Mouse (Mus musculus) left cerebral cortex, postnatal 36 days (tissue): Measurements from ENCODE around the gene Rasgef1b. TPM values are rescaled to one million over a fixed set of nuclear protein-coding genes. Genes with fewer than 3 reads are reported as not detected.
"Not testable (repeated sequence)": the region's sequence is repeated elsewhere in the genome, so short reads cannot be mapped to it uniquely, and the experiment has no call there.

Experiments used
- DNase-seq, 2 experiments: peaks; one replicate each; pipeline ENCODE4 v3.0.0; 2021 to 2022; ENCODE audit warnings: low spot score in 2 of 2, mixed read lengths in 1 of 2
- intact Hi-C: fragments of 180-260 bp; cut with DNase I; formaldehyde crosslinking; loops from one replicate; pipeline ENCODE4 v1.15.1; 2025
- total RNA-seq, 2 experiments: library from RNA; stranded (reverse); gene quantifications; 2 replicates each; pipeline ENCODE4 v1.2.3; 2021

Rasgef1b gene
- total RNA-seq, 2 experiments from 2014 or later = 85.1 to 90.1 TPM

DNA sequence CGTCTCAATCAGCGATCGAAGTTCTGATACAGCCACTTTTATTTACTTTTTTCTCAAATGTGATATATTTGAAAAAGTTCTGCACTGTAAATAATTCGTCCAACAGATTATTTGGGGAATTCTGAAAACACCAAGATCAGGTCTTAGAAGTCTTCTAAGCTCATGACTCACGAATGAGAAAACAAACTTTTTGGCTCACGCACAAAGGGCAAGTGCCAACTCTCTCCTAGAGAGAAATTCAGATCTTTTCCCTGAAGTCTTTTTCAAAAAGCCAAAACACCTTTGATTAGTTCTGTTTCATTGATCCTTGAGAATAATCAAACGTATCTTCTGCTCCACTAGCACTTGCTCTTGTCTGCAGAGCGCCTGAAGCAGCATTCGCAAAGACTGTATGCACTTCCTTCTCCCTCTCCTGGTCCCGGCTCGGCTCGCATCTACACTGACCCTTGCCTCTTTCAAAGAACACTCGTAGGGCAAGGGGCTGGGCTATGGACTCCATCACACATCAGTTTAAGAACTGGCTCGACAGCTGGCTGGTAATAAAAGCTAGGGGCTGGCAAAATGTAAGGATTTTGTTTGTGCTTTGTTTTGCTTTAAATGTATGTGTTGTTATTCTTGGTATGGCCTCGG is 504.9 kb downstream of the Rasgef1b start:
- intact Hi-C loops = no loop called here
- no peak for DNase-seq

DNA sequence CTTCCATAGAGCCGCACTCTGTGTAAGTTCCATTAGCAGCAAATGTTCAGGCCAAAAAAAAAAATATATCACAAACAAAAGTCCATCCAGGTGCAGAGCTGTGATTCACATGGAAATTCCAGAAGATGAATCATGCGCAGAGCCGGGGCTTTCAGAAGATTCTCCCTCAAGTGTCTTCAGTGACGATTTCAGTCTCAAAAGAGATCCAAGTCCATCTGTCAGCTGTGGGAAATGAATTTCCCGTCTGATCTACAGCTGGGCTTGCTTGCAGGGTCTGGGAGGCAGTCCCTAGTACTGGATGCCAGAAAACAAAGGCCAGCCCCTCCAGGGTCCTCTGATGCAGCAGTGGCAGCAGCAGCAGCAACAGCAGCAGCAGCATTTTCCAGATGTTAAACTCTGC is 510.5 kb downstream of the Rasgef1b start:
- no peak for DNase-seq

DNA sequence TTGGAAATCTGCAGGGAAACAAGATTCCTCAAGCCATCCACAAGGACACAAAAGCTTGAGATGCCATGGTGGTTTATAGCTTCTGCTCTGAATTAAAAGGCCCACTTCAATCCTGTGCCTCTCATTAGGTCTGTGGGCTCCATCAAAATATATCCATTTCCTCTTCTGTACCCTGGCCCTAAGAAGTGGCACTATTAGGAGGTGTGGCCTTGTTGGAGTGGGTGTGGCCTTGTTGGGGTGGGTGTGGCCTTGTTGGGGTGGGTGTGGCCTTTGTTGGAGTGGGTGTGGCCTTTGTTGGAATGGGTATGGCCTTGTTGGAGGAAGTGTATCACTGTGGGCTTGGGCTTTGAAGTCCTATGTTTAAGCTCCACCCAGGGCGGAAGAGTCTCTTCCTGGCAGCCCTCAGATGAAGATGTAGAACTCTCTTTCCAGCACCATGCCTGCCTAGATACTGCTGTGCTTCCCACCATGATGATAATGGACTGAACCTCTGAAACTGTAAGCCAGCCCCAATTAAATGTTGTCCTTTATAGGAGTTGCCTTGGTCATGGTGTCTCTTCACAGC is 512.2 kb downstream of the Rasgef1b start:
- intact Hi-C loops, DNase-seq: not testable (repeated sequence)

More for the DNA sequence above, 510.5 kb downstream of the Rasgef1b start:
- intact Hi-C loops = no loop called here

DNA sequence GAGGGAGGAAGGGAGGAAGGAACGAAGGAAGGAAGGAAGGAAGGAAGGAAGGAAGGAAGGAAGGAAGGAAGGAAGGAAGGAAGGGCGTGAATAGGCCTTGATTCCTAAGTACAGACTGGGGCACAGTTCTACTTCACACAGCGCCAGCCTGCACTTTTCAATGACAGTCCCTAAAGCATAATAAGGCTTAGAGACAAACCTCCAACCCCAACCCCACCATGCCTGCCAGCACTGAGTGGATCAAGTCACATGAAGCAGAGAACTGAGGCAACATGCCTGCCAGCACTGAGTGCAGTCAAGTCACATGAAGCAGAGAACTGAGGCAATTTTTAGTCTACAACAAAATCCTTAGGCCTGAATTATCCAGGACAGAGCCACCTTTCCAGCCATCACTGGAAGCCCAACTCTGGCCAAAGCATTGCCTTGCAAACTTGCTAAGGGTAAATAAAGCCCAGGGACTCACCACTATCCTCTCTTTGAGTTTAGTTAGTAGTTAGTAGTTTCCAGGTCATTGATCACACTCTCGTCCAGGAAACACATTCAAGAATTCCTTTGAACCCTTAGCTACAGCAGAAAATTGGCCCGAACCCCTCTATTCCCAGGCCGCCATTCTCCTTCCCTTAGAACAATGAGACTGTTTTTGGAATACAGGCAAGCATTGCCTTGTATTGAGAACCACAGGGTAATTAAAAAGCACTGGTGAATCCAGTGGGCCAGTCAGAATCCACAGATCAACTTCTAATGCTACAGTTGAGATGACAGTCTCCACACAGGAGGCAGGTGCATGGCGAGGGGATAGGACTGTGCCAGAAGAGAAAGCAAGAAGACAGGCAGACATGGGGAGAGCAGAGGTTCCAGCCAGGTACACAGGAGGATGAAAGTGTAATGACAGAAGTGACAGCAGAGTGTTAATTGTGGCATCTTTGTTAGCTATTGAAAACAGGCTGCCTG is 513.4 kb downstream of the Rasgef1b start:
- intact Hi-C loops = no loop called here
- DNase-seq = no peak

DNA sequence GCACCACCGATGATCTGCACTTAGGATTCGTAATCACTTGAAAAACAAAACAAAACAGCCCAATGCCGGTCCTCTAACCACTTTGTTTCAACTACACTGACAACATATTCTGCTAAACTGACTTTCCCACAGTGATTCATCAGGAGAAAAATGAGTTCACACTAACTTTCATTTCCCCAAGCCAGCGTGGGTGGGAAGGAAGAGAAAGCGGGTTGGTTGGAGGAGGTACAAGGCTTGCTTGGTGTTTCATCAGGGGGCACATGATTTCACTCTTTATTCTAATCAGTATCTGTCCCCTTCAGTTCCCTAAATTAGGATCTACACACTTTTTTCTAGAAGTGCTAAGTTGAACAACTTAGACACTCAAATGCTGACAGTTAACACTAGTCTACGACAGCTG is 514.5 kb downstream of the Rasgef1b start:
- peak in 1 of 2 experiments; percentile 51 for DNase-seq
- intact Hi-C loops = no loop called here

DNA sequence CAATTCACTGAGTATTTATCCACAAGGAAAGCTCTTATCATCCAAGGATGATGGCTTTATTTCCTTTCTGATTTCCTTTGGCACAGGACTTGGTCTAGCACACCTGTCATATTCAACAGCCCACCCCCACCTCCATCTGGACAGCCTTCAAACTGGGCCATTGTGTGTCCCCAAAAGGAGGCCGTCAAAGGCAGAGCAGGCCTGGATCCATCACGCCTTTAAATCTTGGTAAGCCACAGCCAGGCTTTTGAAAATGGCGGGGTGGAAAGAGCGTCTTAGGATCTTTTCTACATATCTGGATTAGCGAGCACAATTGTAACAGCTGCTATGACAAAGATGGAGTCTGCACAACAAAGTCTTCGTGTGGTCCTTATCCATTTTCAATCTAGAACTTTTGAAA is 515.7 kb downstream of the Rasgef1b start:
- intact Hi-C loops = no loop called here
- DNase-seq = no peak

DNA sequence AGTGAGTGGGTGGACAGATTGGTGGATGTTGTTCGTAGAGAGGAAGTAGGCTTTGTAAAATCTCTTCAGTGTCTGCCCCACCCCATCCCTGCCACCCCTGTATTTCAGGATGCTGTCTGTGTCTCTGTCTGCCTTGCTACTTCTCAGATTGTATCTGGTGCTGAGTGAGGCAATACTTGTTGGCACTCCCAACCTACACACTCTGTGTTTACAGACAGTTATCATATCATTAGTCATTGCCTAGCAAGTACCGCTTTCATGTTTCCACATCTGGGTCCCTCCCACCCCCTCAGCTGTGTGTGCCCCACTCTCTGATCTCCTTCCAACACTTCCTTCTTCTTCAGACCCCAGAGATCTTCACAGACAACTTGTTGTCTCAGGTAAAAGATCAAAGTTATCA is 525.4 kb downstream of the Rasgef1b start:
- intact Hi-C loops = loop anchor here (2.0 to 10.0 kb wide), 3 partner anchors 521 to 834 kb away; partner anchors contain the start of genes Enoph1, Hnrnpdl and Rasgef1b
- DNase-seq = no peak

DNA sequence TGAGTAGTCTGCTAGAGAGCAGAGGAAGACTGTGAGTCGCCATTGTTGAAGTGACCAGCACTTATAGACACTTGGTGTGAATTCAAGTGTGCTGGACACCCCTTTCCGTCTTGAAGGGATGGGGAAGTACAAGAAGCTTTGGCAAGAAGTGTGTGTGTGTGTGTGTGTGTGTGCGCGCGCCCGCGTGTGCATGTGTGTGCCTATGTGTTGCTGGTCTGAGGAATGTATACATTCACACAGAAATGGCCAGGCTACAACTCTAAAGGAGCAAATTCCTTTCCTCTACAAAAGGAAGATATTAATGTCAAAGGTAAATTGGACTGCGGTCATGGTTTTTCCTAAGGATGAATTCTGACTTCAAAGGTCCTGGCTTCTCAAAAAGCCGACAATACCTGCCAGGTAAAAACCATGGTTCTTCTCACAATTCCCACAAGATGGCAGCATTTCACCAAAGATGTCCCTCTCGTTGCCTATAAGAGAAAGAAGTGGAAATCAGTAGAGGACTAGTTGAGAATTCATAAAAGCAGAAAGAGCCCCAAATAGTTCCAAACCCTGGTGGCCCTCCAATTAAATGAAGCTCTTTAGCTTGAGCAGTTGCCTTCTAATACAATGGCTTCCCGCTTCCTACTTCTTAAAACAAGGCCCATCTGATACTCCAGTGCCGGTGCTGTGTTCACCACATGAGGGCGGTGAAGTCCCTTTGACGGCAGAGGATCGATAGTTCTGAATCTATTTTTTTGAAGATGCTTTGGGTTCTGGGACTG is 526.6 kb downstream of the Rasgef1b start:
- DNase-seq = peak; percentile 47 to 64
- intact Hi-C loops = loop anchor here (1.0 to 10.0 kb wide), 4 partner anchors 523 to 835 kb away; partner anchors contain the start of genes Enoph1, Hnrnpdl and Rasgef1b

DNA sequence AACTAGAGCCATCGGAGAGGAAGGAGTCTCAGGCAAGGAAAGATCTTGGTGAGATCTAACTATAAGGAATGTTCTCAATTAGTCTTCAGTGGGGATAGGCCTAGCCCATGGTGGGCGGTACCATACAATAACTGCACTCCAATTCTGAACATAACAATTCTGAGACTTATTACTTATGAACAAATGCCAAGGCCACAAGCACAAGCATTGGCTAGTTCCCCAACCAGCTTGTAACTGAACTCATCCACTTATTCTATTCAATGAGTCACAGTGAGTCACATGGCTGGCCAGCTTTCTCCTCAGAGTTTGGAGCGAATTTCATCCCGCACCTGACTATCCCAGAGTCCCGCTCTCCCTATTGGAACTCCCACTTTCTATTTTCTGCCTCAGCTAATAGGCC is 533.4 kb downstream of the Rasgef1b start:
- no peak for DNase-seq
- intact Hi-C loops = no loop called here

DNA sequence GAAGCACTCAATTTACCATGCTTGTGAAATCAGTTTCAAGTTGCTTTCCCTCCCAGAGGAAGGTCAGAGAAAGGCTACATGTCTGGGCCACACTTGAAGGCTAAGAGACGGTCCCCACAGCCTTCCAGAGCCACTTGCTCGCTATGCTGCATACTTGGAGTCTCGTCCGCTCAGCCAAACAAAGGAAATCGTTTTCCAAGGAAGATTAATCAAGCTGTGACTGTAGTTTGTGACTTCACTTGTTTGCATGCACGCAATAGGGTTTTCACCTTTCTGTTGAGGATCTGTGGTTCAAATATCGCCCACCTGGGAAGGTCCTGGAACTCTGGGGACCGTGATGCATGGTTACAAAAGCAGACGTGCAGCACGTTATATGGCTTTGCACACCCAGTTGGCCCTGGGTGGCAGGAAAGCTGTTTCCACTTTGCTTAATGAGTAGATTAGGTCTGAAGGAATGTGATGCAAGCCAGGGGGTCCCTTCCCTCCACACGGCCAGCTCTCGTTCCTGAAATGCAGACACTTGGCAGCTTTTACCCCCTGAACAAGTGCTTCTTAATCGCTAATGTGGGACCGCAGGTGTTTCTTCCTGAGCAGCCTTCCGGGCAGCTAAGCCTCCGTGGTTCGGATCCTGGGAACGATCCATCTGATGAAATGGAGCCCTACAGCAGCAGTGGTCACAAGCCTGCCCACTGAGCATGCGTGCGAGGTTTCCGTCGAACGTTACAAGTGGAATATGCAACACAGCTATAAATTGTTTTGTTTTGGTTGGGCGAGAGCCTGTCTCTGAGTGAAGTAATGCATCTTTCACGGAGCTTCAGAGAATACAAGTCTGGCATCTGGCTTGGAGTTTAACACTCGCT is 537.7 kb downstream of the Rasgef1b start:
- intact Hi-C loops = no loop called here
- no peak for DNase-seq

DNA sequence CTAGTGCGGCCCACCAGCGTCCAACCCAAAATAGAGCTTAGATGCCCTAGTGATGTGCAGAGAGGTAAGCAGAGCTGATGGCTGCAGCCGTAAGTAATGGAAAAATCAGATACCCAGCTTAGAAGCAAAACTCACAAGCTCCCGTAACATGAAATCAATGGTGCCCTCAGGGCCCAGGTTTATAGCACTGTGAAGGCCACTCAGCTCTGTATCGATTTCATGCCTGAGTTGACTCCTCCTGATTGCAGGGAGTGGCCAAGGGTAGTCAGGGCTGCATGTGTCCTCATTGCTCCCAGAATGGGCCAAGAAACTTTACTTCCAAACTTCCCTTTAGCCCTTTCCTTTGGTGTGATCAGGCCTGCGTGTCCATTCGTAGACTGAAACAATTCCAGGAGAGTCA is 545.2 kb downstream of the Rasgef1b start:
- DNase-seq = no peak
- intact Hi-C loops = no loop called here

DNA sequence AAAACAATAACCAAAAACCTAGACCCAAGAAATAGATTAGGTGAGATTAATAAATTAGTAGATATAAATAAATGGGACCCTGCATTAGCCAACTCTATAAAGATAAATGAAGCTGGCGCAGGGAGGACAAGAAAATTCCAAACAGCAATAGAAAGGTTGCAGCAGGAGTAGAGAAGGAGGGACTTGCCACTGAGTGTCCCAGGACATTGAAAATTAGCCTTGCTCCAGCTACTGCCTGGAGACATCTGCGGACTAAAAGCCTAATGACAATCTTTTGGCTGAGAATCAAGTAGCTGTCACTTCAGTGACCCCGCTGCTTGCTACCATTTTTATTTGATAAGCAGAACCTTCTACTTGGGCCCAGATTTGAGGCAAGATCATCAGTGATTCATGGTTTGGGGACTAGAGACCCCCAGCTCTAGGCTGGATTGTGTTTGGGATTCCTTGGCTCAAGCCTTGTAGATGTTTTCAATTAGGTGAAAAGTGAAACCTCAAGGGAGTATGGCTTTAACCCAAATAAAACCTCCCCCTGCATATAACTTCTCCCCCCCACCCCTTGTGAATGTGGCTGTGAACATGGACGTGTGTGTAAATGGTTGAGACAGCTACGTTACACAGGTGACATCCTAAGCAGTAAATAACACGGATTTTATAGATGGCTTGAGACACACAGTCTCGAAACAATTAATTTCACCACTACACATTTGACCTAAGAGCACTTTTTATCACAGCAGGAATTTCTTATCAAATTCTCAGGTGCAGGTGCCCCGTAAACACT is 554.1 kb downstream of the Rasgef1b start:
- intact Hi-C loops = no loop called here

DNA sequence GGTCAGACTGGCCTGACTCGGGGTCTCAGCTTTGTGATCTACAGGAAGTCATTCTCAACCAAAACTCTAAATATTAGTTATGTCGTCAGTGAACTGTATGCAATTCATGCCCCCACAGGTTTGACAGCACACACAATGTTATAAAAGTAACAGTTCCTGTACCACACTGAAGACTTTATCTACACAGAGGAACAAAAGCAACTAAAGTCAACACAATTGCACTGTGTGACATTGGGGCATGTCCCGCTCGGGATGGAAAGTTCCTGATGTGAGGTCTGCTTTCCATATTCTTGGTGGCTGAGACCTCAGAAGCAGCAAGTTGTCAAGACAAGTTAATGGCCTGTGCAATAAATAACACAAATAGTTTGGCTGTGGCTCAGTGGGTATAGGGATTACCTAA is 559.0 kb downstream of the Rasgef1b start:
- DNase-seq = no peak

More for the DNA sequence above, 554.1 kb downstream of the Rasgef1b start:
- DNase-seq = no peak

DNA sequence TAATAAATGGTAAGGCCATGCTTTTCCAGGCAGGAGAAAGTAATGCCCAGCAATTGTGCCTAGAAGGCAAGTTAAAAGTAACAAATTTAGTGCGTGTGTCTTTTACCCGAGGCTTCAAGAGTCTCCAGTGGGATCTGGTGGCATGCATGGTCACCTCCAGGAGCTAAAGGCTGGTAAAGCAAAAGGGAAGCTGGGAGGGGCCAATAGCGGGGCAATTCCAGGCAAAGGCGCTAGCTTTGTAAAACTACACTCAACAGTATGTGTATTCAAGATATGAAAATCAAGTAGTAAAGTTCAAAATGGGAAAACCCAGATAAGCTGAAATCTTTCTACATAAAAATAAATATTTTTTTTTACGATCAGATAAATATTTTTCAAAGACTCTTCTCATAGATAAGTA is 561.1 kb downstream of the Rasgef1b start:
- intact Hi-C loops = no loop called here
- no peak for DNase-seq

More for the DNA sequence above, 559.0 kb downstream of the Rasgef1b start:
- intact Hi-C loops = no loop called here
